Mouse (Mus musculus) midbrain, embryonic 16.5 days (tissue): ENCODE results near the gene Stat5b. TPM values are rescaled to one million over a fixed set of nuclear protein-coding genes. Genes with fewer than 3 reads are reported as not detected.

Source experiments
- ATAC-seq: fragments of 200-750 bp; cut with Nextera tagmentation; 2 replicates; pipeline ENCODE4 v1.8.0; 2017; ENCODE audit warnings: moderate TSS enrichment
- H3K27ac ChIP-seq: fragments of 300-500 bp; sonication (generic); 2 replicates; pipeline ENCODE4 v1.5.1; 2014; ENCODE audit warnings: mild to moderate bottlenecking, low read length, mixed read lengths
- H3K27me3 ChIP-seq: fragments of 300-500 bp; sonication (generic); 2 replicates; pipeline ENCODE4 v1.6.1; 2014; ENCODE audit warnings: low read depth, low read length, mixed read lengths; ENCODE audit not compliant: control insufficient read depth, insufficient read depth
- H3K36me3 ChIP-seq: fragments of 300-500 bp; sonication (generic); 2 replicates; pipeline ENCODE4 v1.6.1; 2014; ENCODE audit warnings: mild to moderate bottlenecking, low read length, moderate library complexity, mixed read lengths; ENCODE audit not compliant: control insufficient read depth, insufficient read depth
- H3K4me1 ChIP-seq: fragments of 300-500 bp; sonication (generic); 2 replicates; pipeline ENCODE4 v1.6.1; 2014; ENCODE audit warnings: mild to moderate bottlenecking, low read length, mixed read lengths; ENCODE audit not compliant: control insufficient read depth, insufficient read depth
- H3K4me2 ChIP-seq: fragments of 300-500 bp; sonication (generic); 2 replicates; pipeline ENCODE4 v1.6.1; 2014; ENCODE audit warnings: mild to moderate bottlenecking, low read length, mixed read lengths
- H3K4me3 ChIP-seq: fragments of 300-500 bp; sonication (generic); 2 replicates; pipeline ENCODE4 v1.5.1; 2014; ENCODE audit warnings: low read depth, mild to moderate bottlenecking, low read length, moderate library complexity, mixed read lengths
- H3K9ac ChIP-seq: fragments of 300-500 bp; sonication (generic); 2 replicates; pipeline ENCODE4 v1.6.1; 2014; ENCODE audit warnings: low read depth, low read length, mixed read lengths
- H3K9me3 ChIP-seq: fragments of 300-500 bp; sonication (generic); replicated peaks from 2 replicates; pipeline ENCODE4 v1.6.1; 2014; ENCODE audit warnings: mild to moderate bottlenecking, low read length, mixed read lengths; ENCODE audit not compliant: control insufficient read depth, poor library complexity, severe bottlenecking
- WGBS: fragments of 180-500 bp; shearing (Covaris S2); extraction: QIAGEN DNeasy Blood & Tissue Kit; methylation state at CpG from one replicate; pipeline ENCODE4 v1.1.7; 2014; 5-methylcytosine and 5-hydroxymethylcytosine counted together
- polyA plus RNA-seq: library from polyadenylated mRNA; unstranded; fragments of >200 nt; fragmentation: Nextera tagmentation; extraction: Ambion mirVana; gene quantifications from 2 replicates; pipeline ENCODE4 v1.2.1, GENCODE M21; 2015

The Stat5b gene
- polyA plus RNA-seq, 1 experiment from 2014 or later = 17.5 TPM

DNA sequence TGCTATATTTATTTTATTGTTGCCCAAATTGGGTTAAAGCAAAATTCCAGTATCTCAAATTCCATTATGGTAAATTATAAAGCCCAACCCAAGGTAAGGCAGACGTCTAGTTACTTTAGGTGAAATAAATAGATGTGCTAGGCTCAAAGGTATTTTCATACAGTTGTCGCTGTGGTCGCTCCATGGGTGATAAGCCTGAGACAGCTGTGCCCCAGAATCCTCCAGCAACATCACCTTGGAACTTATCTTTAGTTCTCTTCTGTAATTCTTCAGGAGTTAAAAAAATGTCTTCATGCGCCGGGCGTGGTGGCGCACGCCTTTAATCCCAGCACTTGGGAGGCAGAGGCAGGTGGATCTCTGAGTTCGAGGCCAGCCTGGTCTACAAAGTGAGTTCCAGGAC lies 11.6 kb downstream of the Stat5b start:
- ATAC-seq = no peak
- Histone ChIP-seq H3K27ac (no peak overlapping the region), H3K4me2 (no peak overlapping the region), H3K36me3 (no peaks in the 10 kb centered on the region), H3K4me1 (no peaks in the 10 kb centered on the region), H3K4me3 (no peak overlapping the region), H3K9me3 (no peaks in the 10 kb centered on the region), H3K9ac (no peak overlapping the region), H3K27me3 (no peaks in the 10 kb centered on the region)
- 96% methylated on average over 8 of the region's 9 CpGs for WGBS

DNA sequence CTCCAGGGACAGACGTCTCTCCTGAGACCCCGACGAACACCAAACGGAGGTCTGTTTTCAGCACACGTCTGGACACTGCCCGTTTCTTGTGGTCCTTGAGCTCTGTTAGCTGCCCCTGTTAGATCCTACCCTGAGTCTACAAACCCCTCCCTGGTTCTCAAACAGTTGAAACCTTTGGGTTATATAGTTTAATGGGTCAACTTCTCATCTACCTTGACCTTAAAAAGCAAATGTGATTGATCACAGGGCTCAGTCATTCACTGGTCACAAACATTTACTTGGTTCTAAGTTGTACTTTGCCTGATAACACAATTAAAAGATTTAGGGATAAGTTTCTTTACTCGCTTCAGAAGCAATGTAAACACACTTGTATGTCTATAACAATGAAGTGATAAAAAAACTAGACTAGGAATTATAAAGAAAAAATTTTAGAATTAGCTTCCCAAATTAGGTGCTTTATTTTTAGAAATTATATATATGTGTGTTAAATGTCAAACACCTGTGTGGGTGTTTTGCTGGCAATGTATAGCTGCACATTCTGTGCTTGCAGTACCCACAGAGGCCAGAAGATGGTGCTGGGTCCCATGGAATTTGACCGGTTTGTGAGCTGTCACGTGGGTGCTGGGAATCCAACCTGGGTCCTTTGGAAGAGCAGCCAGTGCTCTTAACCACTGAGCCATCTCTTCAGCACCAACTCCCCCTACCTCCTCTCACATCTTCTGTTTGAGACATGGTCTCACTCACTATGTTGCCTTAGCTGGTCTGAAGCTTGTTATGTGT lies 13.4 kb downstream of the Stat5b start:
- ATAC-seq = no peak
- no peak overlapping the region for H3K9ac ChIP-seq
- WGBS = 83% methylated on average over 9 of the region's 9 CpGs
- H3K9me3 ChIP-seq = no peaks in the 10 kb centered on the region
- no peak overlapping the region for H3K4me3 ChIP-seq
- H3K4me1 ChIP-seq = no peaks in the 10 kb centered on the region
- H3K36me3 ChIP-seq = no peaks in the 10 kb centered on the region
- no peak overlapping the region for H3K4me2 ChIP-seq
- no peaks in the 10 kb centered on the region for H3K27me3 ChIP-seq
- H3K27ac ChIP-seq = no peak overlapping the region

DNA sequence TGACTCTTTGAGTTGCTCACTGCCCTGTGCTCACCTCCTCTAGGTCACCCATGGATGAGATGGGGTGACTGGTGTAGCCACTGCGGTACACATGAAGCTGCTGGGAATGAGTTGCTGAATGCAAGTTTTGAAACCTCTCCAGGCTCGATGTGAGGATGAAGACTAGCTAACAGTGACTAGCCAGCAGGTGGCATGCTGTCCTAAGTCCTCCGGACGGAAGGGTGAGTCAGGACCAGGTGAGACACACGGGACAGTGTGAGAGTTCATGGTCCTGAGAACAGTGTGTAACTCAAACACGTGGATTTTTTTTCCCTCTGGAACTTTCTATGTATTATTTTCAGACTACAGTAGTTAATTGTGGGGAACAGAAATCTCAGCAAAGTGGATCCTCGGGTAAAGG lies 17.1 kb downstream of the Stat5b start:
- Histone ChIP-seq H3K9ac (no peak overlapping the region), H3K4me2 (no peak overlapping the region), H3K27ac (no peak overlapping the region), H3K4me3 (no peak overlapping the region), H3K4me1 (peaks cover 5% of the 10 kb centered on the region), H3K9me3 (no peaks in the 10 kb centered on the region), H3K36me3 (no peaks in the 10 kb centered on the region), H3K27me3 (no peaks in the 10 kb centered on the region)
- 78% methylated on average over 7 of the region's 7 CpGs for WGBS
- no peak for ATAC-seq

DNA sequence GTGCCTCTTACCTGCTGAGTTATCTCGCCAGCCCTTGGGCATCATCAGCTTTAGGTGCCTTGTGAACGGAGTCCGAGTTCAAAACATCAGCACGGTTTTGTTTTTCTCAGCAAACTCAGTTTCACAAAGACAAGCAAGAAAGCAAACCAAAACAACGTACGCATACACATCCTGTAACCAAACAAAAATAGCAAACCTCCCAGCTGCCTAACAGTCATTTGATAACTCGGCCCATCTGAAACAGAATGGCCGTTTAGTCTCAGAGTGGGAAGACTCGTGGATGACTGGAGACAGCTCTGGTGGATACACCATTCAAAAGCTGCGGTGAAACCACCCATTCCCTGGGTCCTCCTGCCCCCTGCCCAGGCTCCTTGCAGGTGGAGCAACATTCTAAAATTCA lies 19.1 kb downstream of the Stat5b start:
- Histone ChIP-seq H3K36me3 (no peaks in the 10 kb centered on the region), H3K4me3 (no peak overlapping the region), H3K4me1 (peaks cover 13% of the 10 kb centered on the region), H3K27me3 (no peaks in the 10 kb centered on the region), H3K9me3 (no peaks in the 10 kb centered on the region), H3K27ac (no peak overlapping the region), H3K4me2 (no peak overlapping the region), H3K9ac (no peak overlapping the region)
- ATAC-seq = no peak
- 82% methylated on average over 10 of the region's 10 CpGs for WGBS

DNA sequence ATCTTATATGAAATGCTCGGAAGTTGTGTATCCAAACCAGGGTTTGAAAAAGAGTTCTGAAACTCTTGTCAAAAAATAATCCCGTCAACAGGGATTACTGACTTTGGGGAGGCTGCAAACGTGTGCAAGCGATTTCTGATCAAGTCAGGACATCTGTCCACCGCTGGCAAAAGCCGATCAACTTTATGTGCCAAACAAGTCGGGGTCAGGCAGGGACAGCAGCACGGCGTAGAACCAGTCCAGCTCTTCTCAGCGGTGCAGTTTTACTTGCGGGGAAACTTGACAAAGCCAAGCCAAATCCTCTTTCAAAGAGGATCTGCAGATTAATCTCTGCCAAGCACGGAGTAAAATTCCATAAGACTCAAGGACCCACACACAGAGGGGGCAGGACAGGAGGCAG lies 20.8 kb downstream of the Stat5b start:
- Histone ChIP-seq H3K36me3 (no peaks in the 10 kb centered on the region), H3K4me2 (no peak overlapping the region), H3K9me3 (no peaks in the 10 kb centered on the region), H3K27me3 (no peaks in the 10 kb centered on the region), H3K9ac (no peak overlapping the region), H3K27ac (no peak overlapping the region), H3K4me3 (no peak overlapping the region), H3K4me1 (peaks cover 13% of the 10 kb centered on the region)
- WGBS = 40% methylated on average over 12 of the region's 12 CpGs
- ATAC-seq = no peak

DNA sequence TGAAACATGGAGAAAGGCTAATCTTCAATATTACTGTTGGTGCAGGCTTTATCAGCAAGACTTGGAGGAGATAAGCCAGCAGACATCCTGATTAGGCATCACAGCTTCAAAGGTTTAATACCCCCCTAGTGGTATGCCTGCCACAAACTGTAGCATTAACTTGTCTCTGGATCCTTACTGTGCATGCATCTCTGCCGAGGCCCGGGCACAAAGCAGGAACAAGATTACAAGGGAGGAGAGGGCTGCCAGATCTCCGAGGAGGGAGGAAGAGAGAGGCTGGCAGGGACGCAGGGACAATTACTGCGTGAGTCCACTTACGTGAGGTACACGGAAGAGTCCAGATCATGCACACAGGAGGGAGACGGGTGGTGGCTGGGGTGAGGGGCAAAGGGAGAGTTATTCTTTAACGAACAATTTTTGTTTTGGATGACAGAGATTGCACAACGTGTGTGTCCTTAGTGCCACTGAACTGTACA lies 21.8 kb downstream of the Stat5b start:
- no peaks in the 10 kb centered on the region for H3K27me3 ChIP-seq
- no peaks in the 10 kb centered on the region for H3K36me3 ChIP-seq
- no peak overlapping the region for H3K4me3 ChIP-seq
- H3K4me1 ChIP-seq = peaks cover 13% of the 10 kb centered on the region
- 0 out of 2 replicates have a peak, but pooled peaks have one; percentile 39 for ATAC-seq
- WGBS = 33% methylated on average over 10 of the region's 10 CpGs
- H3K9me3 ChIP-seq = no peaks in the 10 kb centered on the region
- H3K27ac ChIP-seq = peak overlapping the region; percentile 12; the same call in 1 of the 2 replicates
- H3K9ac ChIP-seq = no peak overlapping the region
- H3K4me2 ChIP-seq = no peak overlapping the region

DNA sequence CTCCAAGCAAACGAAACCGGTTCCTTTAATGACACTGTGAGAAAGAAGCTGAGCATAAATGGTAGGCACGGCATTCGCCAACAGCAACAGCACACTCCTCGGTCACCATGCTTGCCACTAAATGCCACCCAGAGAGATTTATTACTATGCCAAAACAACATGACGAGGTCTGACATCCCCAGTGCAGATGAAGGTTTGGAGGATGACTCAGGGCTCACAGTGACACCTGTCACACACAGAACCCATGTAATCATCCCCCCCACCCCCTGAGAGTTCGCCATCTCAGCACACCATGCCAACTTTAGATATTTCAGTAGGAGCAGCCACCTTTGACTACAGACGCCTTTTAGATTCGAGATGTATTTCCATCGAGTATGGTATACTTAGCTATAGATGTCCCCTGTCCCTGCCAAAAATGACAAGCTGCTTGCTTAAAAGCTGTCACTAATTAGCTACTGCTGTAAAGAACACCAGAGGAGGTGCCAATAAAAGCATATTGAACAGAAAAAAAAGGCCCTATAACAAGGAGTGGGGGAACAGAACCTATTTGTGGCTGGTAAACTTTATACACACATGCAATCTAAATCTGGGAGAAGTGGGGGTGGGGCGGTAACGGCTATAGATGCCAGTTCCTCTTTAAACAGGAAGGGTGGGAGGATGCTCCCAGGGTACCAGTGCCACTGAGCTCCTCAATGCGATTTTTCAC lies 24.2 kb downstream of the Stat5b start:
- no peak for ATAC-seq
- no peaks in the 10 kb centered on the region for H3K9me3 ChIP-seq
- H3K4me2 ChIP-seq = no peak overlapping the region
- no peak overlapping the region for H3K4me3 ChIP-seq
- no peaks in the 10 kb centered on the region for H3K27me3 ChIP-seq
- peaks cover 13% of the 10 kb centered on the region for H3K4me1 ChIP-seq
- no peak overlapping the region for H3K27ac ChIP-seq
- H3K36me3 ChIP-seq = no peaks in the 10 kb centered on the region
- no peak overlapping the region for H3K9ac ChIP-seq
- WGBS = 83% methylated on average over 13 of the region's 13 CpGs

DNA sequence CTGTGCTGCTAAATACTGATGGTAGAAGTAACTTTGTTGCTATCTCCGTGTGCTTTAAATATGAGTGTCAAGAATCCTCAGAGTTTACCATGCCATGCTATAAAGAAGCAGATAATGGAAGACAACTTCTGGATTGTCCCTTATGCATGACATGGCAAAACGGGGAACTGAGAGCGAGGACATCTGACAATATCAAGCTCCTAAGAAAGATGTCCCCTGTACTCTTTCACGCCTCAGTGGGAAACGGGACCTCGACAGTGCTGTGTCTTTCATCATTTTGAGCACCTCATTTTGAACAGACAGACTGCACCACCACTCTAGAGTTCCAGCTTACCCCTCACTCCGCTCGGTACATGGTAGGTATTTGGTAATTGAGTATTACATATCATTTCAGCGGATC lies 25.1 kb downstream of the Stat5b start:
- H3K4me2 ChIP-seq = no peak overlapping the region
- no peaks in the 10 kb centered on the region for H3K36me3 ChIP-seq
- no peaks in the 10 kb centered on the region for H3K27me3 ChIP-seq
- no peak for ATAC-seq
- 77% methylated on average over 9 of the region's 9 CpGs for WGBS
- no peak overlapping the region for H3K4me3 ChIP-seq
- peaks cover 13% of the 10 kb centered on the region for H3K4me1 ChIP-seq
- H3K27ac ChIP-seq = no peak overlapping the region
- no peaks in the 10 kb centered on the region for H3K9me3 ChIP-seq
- H3K9ac ChIP-seq = no peak overlapping the region

DNA sequence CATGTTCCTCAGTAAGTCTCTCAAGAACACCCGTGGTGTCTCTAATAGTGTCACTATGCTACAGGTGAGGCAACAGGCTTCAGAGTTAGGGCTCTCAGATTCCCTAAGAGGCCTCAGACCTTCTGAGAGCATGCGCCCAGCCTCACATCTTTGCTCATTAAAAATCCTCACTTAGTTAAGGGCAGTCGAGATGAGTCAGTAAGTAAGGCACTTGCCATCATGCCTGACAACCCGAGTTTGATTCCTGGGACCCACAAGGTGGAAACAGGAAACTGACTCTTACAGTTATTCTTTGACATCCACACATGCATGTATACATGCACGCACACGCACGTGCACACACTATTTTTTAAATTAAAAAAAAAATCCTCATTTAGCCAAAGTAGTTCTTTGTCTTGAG lies 26.0 kb downstream of the Stat5b start:
- 84% methylated on average over 7 of the region's 7 CpGs for WGBS
- H3K36me3 ChIP-seq = no peaks in the 10 kb centered on the region
- H3K4me2 ChIP-seq = no peak overlapping the region
- no peak for ATAC-seq
- H3K27ac ChIP-seq = no peak overlapping the region
- H3K9ac ChIP-seq = no peak overlapping the region
- no peak overlapping the region for H3K4me3 ChIP-seq
- no peaks in the 10 kb centered on the region for H3K27me3 ChIP-seq
- peaks cover 13% of the 10 kb centered on the region for H3K4me1 ChIP-seq
- H3K9me3 ChIP-seq = no peaks in the 10 kb centered on the region
